ENCODE assay signal across 17 mouse cellular contexts in genomic region chr3:125746367-125746766, GRCm38 (mm10).
"Had no signal": no experiment of that assay in that cellular context is flagged by ENCODE, and none has a peak within 500 bp of the region (broad histone marks: within the 10 kb centered on the region; RNA-seq: fewer than 3 reads in every experiment).

No protein-coding gene starts in this region.

- ATAC-seq: liver, embryonic 12.5 days; midbrain, embryonic 16.5 days had no signal

- H3K4me1 ChIP-seq: liver, embryonic 12.5 days; neural tube, embryonic 12.5 days; neural tube, embryonic 15.5 days; stomach, embryonic 15.5 days had no signal

- H3K4me3 ChIP-seq: liver, embryonic 12.5 days; myocyte; neural tube, embryonic 12.5 days; neural tube, embryonic 15.5 days; stomach, embryonic 15.5 days had no signal

- H3K36me3 ChIP-seq: liver, embryonic 12.5 days; neural tube, embryonic 12.5 days; neural tube, embryonic 15.5 days; stomach, embryonic 15.5 days had no signal

- H3K9ac ChIP-seq: liver, embryonic 12.5 days; liver, embryonic 14.5 days; lung, embryonic 14.5 days; neural tube, embryonic 12.5 days; neural tube, embryonic 15.5 days; stomach, embryonic 15.5 days had no signal

- H3K27ac ChIP-seq: liver, embryonic 12.5 days; liver, embryonic 14.5 days; neural tube, embryonic 12.5 days; neural tube, embryonic 15.5 days; stomach, embryonic 15.5 days; stomach, postnatal 0 days had no signal

- H3K9me3 ChIP-seq: liver, embryonic 12.5 days; neural tube, embryonic 12.5 days; neural tube, embryonic 15.5 days; stomach, embryonic 15.5 days had no signal

- H3K27me3 ChIP-seq: liver, embryonic 12.5 days; neural tube, embryonic 12.5 days; neural tube, embryonic 15.5 days; stomach, embryonic 15.5 days had no signal

- DNase-seq: lung, adult 18-20 months; lung, embryonic 14.5 days; lung, postnatal 10 days; lung, postnatal 4 days; midbrain, embryonic 14.5 days; right cerebral cortex, postnatal 14 days; thymus, adult 2 months; thymus, postnatal 25 days; thymus, postnatal 4 days had no signal

- H3K4me2 ChIP-seq: liver, embryonic 12.5 days; lung, embryonic 14.5 days; neural tube, embryonic 12.5 days; neural tube, embryonic 15.5 days; stomach, embryonic 15.5 days had no signal
